9 mouse cellular contexts compared by ENCODE assay signal in genomic region chr2:3785546-3785945, GRCm38 (mm10).
"Had no signal": no experiment of that assay in that cellular context is flagged by ENCODE, and none has a peak within 500 bp of the region (broad histone marks: within the 10 kb centered on the region; RNA-seq: fewer than 3 reads in every experiment).

No protein-coding gene starts in this region.

- ATAC-seq: liver, embryonic 12.5 days; midbrain, embryonic 15.5 days had no signal

- DNase-seq: kidney, postnatal 25 days; lung, embryonic 14.5 days; lung, postnatal 10 days; lung, postnatal 4 days; right cerebral cortex, adult 18-20 months; right cerebral cortex, postnatal 25 days; thymus, postnatal 4 days had no signal
